Mouse (Mus musculus) brain, embryonic 14.5 days (tissue): ENCODE data around the gene Lect2.

ENCODE experiments used
- CTCF ChIP-seq: fragments of 200-500 bp; IDR thresholded peaks from 2 replicates; pipeline ENCODE4 v1.5.1; 2012; ENCODE audit warnings: inconsistent platforms, mild to moderate bottlenecking, moderate library complexity, borderline replicate concordance; ENCODE audit not compliant: insufficient read depth, insufficient read length; ENCODE audit errors: extremely low read depth
- POLR2A ChIP-seq: fragments of 200-500 bp; IDR thresholded peaks from 2 replicates; pipeline ENCODE4 v1.6.1; 2012; ENCODE audit warnings: mild to moderate bottlenecking, inconsistent platforms, borderline replicate concordance; ENCODE audit not compliant: poor library complexity, insufficient read depth, insufficient read length, severe bottlenecking; ENCODE audit errors: extremely low read depth

GRCm38 (mm10) chr13:56593196-56593595 lies 44.9 kb upstream of the Lect2 start:
- TF ChIP-seq CTCF (no peak), POLR2A (no peak)
